ENCODE assay signal across 23 mouse cellular contexts in genomic region chr8:116793107-116793506, GRCm38 (mm10).
DNase-seq lines count a peak whose midpoint lies in the region; ATAC-seq and TF ChIP-seq lines count a peak whose summit lies in the region.
"Had no signal": no experiment of that assay in that cellular context is flagged by ENCODE, and none has a peak within 500 bp of the region (broad histone marks: within the 10 kb centered on the region; RNA-seq: fewer than 3 reads in every experiment).

No protein-coding gene starts in this region.

- no peaks in the 10 kb centered on the region for H3K27me3 ChIP-seq in kidney, embryonic 16.5 days (ENCODE audit: insufficient read depth, low read length)
- H3K27me3 ChIP-seq in liver, embryonic 14.5 days (ENCODE audit: control insufficient read depth, insufficient read depth, low read length): no peaks in the 10 kb centered on the region
- H3K27me3 ChIP-seq: embryonic facial prominence, embryonic 12.5 days; forebrain, embryonic 13.5 days; heart, embryonic 15.5 days; midbrain, embryonic 15.5 days had no signal

- DNase-seq in kidney, adult 11 months: peak; percentile 75
- peak; percentile 70 for DNase-seq in gonadal fat pad, adult 2 months (ENCODE audit: low read depth)
- DNase-seq in kidney, adult 9 months: peak; percentile 76
- peak in 2 of 3 experiments; percentile 19 to 22 for DNase-seq in liver, embryonic 14.5 days (ENCODE audit: low read depth in 3 of 3, low spot score in 3 of 3)
- no peak for DNase-seq in embryo, embryonic 10 days (ENCODE audit: low spot score)
- DNase-seq in layer of hippocampus, adult 2 months (ENCODE audit: low spot score in 2 of 2): no peak
- DNase-seq in ovary, adult 18-20 months (ENCODE audit: low spot score): no peak
- DNase-seq: cerebellum, adult 8-10 months; gastrocnemius, postnatal 10 days; layer of hippocampus, adult 9-11 months; lung, adult 2 months; right cerebral cortex, postnatal 14 days; spleen, adult 18-20 months; thymus, adult 18-20 months had no signal

- ATAC-seq in kidney, embryonic 16.5 days (ENCODE audit: low FRiP score, low TSS enrichment): no peak
- no peak for ATAC-seq in liver, embryonic 14.5 days (ENCODE audit: insufficient read depth)
- ATAC-seq: forebrain, embryonic 13.5 days; midbrain, embryonic 15.5 days had no signal

- H3K4me1 ChIP-seq in kidney, embryonic 16.5 days (ENCODE audit: insufficient read depth, low read length): no peaks in the 10 kb centered on the region
- 0 out of 4 replicates have a peak, but pooled peaks cover 0 to 2% of the 10 kb centered on the region in 2 experiments for H3K4me1 ChIP-seq in liver, embryonic 14.5 days (replicated peaks; ENCODE audit: control insufficient read depth in 2 of 2, insufficient read depth in 2 of 2, low read length in 1 of 2)
- H3K4me1 ChIP-seq: embryonic facial prominence, embryonic 12.5 days; forebrain, embryonic 13.5 days; heart, embryonic 15.5 days; midbrain, embryonic 15.5 days had no signal

- no peak overlapping the region for H3K4me2 ChIP-seq in kidney, embryonic 16.5 days (replicated peaks; ENCODE audit: low read depth, low read length)
- H3K4me2 ChIP-seq in liver, embryonic 14.5 days (ENCODE audit: low read depth): no peak overlapping the region
- H3K4me2 ChIP-seq: embryonic facial prominence, embryonic 12.5 days; forebrain, embryonic 13.5 days; heart, embryonic 15.5 days; midbrain, embryonic 15.5 days had no signal

- no peak overlapping the region for H3K9ac ChIP-seq in kidney, embryonic 16.5 days (replicated peaks; ENCODE audit: low read length)
- H3K9ac ChIP-seq in liver, embryonic 14.5 days (replicated peaks): no peak overlapping the region
- H3K9ac ChIP-seq: embryonic facial prominence, embryonic 12.5 days; forebrain, embryonic 13.5 days; heart, embryonic 15.5 days; midbrain, embryonic 15.5 days had no signal

- no peak overlapping the region for H3K27ac ChIP-seq in kidney, embryonic 16.5 days (ENCODE audit: low read length)
- no peak overlapping the region for H3K27ac ChIP-seq in liver, embryonic 14.5 days
- H3K27ac ChIP-seq in layer of hippocampus, adult 2 months: no peak overlapping the region
- H3K27ac ChIP-seq: embryonic facial prominence, embryonic 12.5 days; forebrain, embryonic 13.5 days; heart, embryonic 15.5 days; left cerebral cortex, adult 2 months; midbrain, embryonic 15.5 days had no signal

- H3K4me3 ChIP-seq in kidney, embryonic 16.5 days (ENCODE audit: low read length): no peak overlapping the region
- H3K4me3 ChIP-seq in liver, embryonic 14.5 days (ENCODE audit: insufficient read depth in 1 of 2, low read depth in 2 of 2, low read length in 2 of 2): no peak overlapping the region
- no peak overlapping the region for H3K4me3 ChIP-seq in layer of hippocampus, adult 2 months
- H3K4me3 ChIP-seq: embryonic facial prominence, embryonic 12.5 days; erythroblast, embryonic 14.5 days; forebrain, embryonic 13.5 days; heart, embryonic 15.5 days; left cerebral cortex, adult 2 months; midbrain, embryonic 15.5 days; myocyte had no signal

- TF ChIP-seq CTCF in liver, embryonic 14.5 days (IDR thresholded peaks at IDR 0.05; ENCODE audit: low read depth): no peak
- no peak for TF ChIP-seq CTCF in layer of hippocampus, adult 2 months (conservative IDR thresholded peaks at IDR 0.05)

- no peak for TF ChIP-seq EP300 in liver, embryonic 14.5 days (IDR thresholded peaks at IDR 0.05; ENCODE audit: low read depth)

- 64% methylated on average over 1 of the region's 1 CpGs for WGBS in kidney, embryonic 16.5 days
- 44% methylated on average over 1 of the region's 1 CpGs for WGBS in liver, embryonic 14.5 days (ENCODE audit: insufficient replicate concordance)

- H3K9me3 ChIP-seq in kidney, embryonic 16.5 days (ENCODE audit: low read length): no peaks in the 10 kb centered on the region
- H3K9me3 ChIP-seq in liver, embryonic 14.5 days (ENCODE audit: control insufficient read depth, low read length): no peaks in the 10 kb centered on the region
- H3K9me3 ChIP-seq: embryonic facial prominence, embryonic 12.5 days; heart, embryonic 15.5 days; midbrain, embryonic 15.5 days had no signal

- no peaks in the 10 kb centered on the region for H3K36me3 ChIP-seq in kidney, embryonic 16.5 days (ENCODE audit: insufficient read depth, low read length)
- H3K36me3 ChIP-seq in liver, embryonic 14.5 days (replicated peaks; ENCODE audit: control insufficient read depth, insufficient read depth, low read depth): no peaks in the 10 kb centered on the region
- H3K36me3 ChIP-seq: embryonic facial prominence, embryonic 12.5 days; G1E; heart, embryonic 15.5 days; midbrain, embryonic 15.5 days had no signal

Comparison
In these comparisons a context has a peak if more than half of its experiments do, and no peak if none do; other contexts are left out.
1. DNase-seq: peak in kidney, adult 11 months (single experiment), gonadal fat pad, adult 2 months (single experiment), kidney, adult 9 months (single experiment) and liver, embryonic 14.5 days (2 of 3); none in embryo, embryonic 10 days (single experiment), layer of hippocampus, adult 2 months (0 of 2) and ovary, adult 18-20 months (single experiment).